Mouse (Mus musculus) lung, postnatal 0 days (tissue): ENCODE measurements at regions not wholly inside any gene's neighbourhood (a gene's known extent, or its start where the extent isn't known, plus 50 kb on each side); places are given as distances from the start of the nearest gene placed in this dataset.
A peak's percentile ranks its signal among the peaks of the same experiment; 100 is the strongest.
"Not testable (repeated sequence)": the region's sequence is repeated elsewhere in the genome, so short reads cannot be mapped to it uniquely, and the experiment has no call there.

ENCODE experiments used
- ATAC-seq: fragments of 200-750 bp; cut with Nextera tagmentation; 2 replicates; pipeline ENCODE4 v1.8.0; 2017; ENCODE audit warnings: moderate library complexity
- DNase-seq: peaks from one replicate; pipeline ENCODE4 v3.0.0-alpha.2; 2016; ENCODE audit warnings: low spot score
- H3K27ac ChIP-seq: fragments of 300-500 bp; sonication (generic); 2 replicates; pipeline ENCODE4 v1.5.1; 2014; ENCODE audit warnings: antibody characterized with exemption, mild to moderate bottlenecking, low read length, mixed read lengths
- H3K27me3 ChIP-seq: fragments of 300-500 bp; sonication (generic); replicated peaks from 2 replicates; pipeline ENCODE4 v1.6.1; 2014; ENCODE audit warnings: low read length, mixed read lengths; ENCODE audit not compliant: insufficient read depth
- H3K36me3 ChIP-seq: fragments of 300-500 bp; sonication (generic); 2 replicates; pipeline ENCODE4 v1.6.1; 2014; ENCODE audit warnings: low read length, mixed read lengths; ENCODE audit not compliant: insufficient read depth
- H3K4me1 ChIP-seq: fragments of 300-500 bp; sonication (generic); 2 replicates; pipeline ENCODE4 v1.6.1; 2014; ENCODE audit warnings: antibody characterized with exemption, low read depth, low read length, mixed read lengths; ENCODE audit not compliant: insufficient read depth
- H3K4me2 ChIP-seq: fragments of 300-500 bp; sonication (generic); replicated peaks from 2 replicates; pipeline ENCODE4 v1.6.1; 2014; ENCODE audit warnings: low read depth, mild to moderate bottlenecking, low read length, moderate library complexity, mixed read lengths
- H3K4me3 ChIP-seq: fragments of 300-500 bp; sonication (generic); 2 replicates; pipeline ENCODE4 v1.5.1; 2014; ENCODE audit warnings: low read depth, low read length
- H3K9ac ChIP-seq: fragments of 300-500 bp; sonication (generic); replicated peaks from 2 replicates; pipeline ENCODE4 v1.6.1; 2014; ENCODE audit warnings: low read depth, mild to moderate bottlenecking
- H3K9me3 ChIP-seq: fragments of 300-500 bp; sonication (generic); 2 replicates; pipeline ENCODE4 v1.6.1; 2016; ENCODE audit warnings: low read length, mixed read lengths
- CTCF ChIP-seq: IDR thresholded peaks from 2 replicates; pipeline ENCODE4 v1.5.1; 2016; ENCODE audit warnings: antibody characterized with exemption, mild to moderate bottlenecking
- EP300 ChIP-seq: IDR thresholded peaks from 2 replicates; pipeline ENCODE4 v1.6.1; 2016; ENCODE audit warnings: antibody characterized with exemption, mild to moderate bottlenecking, control low read depth
- WGBS: fragments of 180-500 bp; shearing (Covaris S2); extraction: QIAGEN DNeasy Blood & Tissue Kit; methylation state at CpG from one replicate; pipeline ENCODE4 v1.1.7; 2014; 5-methylcytosine and 5-hydroxymethylcytosine counted together

DNA sequence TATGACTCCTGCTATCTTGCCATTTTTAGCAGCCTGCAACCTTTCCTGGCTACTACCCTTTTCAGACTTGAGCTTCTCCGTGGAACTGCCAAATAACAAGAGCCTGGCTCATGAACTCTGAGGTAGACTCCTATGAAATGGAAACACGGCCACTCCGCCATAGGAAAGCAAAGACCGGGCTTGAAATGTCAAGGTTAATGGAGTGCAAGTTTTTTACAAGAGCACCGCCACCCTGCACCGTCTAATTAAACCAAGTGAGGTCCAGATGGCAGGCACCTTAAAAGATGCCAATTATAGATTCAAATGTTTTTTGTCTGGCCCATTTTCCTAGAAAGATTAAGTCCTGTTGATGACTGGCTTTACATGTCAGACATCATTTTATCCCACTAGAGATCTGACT is 818.0 kb upstream of the Sox9 start:
- 88% methylated on average over 6 of the region's 6 CpGs for WGBS
- no peaks in the 10 kb centered on the region for H3K27me3 ChIP-seq
- ATAC-seq (no peak), DNase-seq (no peak)
- H3K4me3 ChIP-seq = no peak overlapping the region
- H3K4me1 ChIP-seq = no peaks in the 10 kb centered on the region
- TF ChIP-seq CTCF (no peak), EP300 (no peak)
- H3K9me3 ChIP-seq = no peaks in the 10 kb centered on the region
- H3K27ac ChIP-seq = no peak overlapping the region
- H3K9ac ChIP-seq = no peak overlapping the region
- no peak overlapping the region for H3K4me2 ChIP-seq
- no peaks in the 10 kb centered on the region for H3K36me3 ChIP-seq

DNA sequence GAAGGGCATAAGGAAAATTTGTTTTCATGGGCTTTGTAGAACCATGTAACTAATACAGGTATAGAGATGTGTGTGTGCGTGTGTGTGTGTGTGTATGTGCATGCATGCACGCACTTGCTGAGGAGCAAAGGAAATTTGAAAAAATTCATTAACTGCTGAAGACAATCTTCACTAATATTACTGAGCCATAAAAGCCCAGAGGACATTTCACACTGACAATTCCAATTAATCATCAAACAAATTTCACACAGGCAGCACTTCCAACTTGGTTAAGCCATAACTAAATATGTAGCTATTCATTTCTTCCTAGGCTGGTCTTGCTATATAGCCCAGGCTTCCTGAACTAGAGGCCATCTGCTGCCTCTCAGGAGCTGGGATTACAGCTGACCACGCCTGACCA is 815.6 kb upstream of the Sox9 start:
- ATAC-seq = no peak
- WGBS = 92% methylated on average over 3 of the region's 3 CpGs
- TF ChIP-seq EP300 (no peak), CTCF (no peak)

DNA sequence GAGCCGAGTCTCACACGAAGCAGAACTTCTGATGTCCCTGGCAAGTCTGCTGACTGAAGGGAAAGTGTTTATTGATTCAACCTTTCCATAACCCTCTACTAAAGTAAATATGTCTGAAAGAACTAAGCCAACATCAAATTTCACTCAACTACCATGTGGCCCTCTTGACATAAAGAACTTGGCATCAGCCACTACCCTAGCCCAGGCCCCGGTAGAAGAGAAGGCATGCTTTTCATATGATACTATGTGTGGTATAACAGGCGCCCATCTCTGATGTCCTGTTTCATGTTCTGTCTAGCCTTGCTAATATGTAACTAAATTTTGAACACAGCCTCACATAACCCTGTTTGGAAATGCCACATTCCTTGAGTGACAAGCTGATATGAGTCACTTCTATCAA is 811.0 kb upstream of the Sox9 start:
- H3K4me3 ChIP-seq = no peak overlapping the region
- H3K9me3 ChIP-seq = no peaks in the 10 kb centered on the region
- H3K36me3 ChIP-seq = no peaks in the 10 kb centered on the region
- H3K27ac ChIP-seq = no peak overlapping the region
- no peak overlapping the region for H3K4me2 ChIP-seq
- WGBS = 16% methylated on average over 4 of the region's 4 CpGs
- no peaks in the 10 kb centered on the region; the same call in 1 of the 2 replicates for H3K4me1 ChIP-seq
- H3K27me3 ChIP-seq = no peaks in the 10 kb centered on the region
- ATAC-seq (peak; percentile 47), DNase-seq (peak; percentile 25)
- TF ChIP-seq CTCF = no peak
- TF ChIP-seq EP300 = no peak
- no peak overlapping the region for H3K9ac ChIP-seq

More for the DNA sequence above, 815.6 kb upstream of the Sox9 start:
- no peak for DNase-seq
- Histone ChIP-seq H3K4me1 (no peaks in the 10 kb centered on the region; the same call in 1 of the 2 replicates), H3K4me3 (no peak overlapping the region), H3K9me3 (no peaks in the 10 kb centered on the region), H3K27me3 (no peaks in the 10 kb centered on the region), H3K36me3 (no peaks in the 10 kb centered on the region), H3K9ac (no peak overlapping the region), H3K4me2 (no peak overlapping the region), H3K27ac (no peak overlapping the region)

DNA sequence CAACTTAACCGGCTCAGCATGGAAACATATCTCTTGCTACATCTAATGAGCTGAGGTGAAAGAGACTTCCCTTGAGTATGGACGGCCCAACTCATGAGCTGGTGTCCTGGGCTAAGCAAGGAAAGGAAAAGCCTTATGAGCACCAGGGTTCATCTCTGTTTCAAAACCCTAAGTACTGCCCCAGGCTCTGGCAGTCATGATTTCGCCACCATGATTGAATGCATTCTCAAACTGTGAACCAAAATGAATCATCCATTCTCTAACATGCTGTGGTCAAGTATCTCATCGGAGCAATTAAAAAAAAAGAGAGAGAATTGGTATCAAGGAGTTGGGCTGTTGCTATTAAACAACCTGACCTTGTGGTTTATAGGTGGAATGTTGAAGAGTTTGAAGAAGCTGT is 803.4 kb upstream of the Sox9 start:
- no peak for DNase-seq
- no peaks in the 10 kb centered on the region for H3K4me1 ChIP-seq
- no peaks in the 10 kb centered on the region for H3K36me3 ChIP-seq
- H3K9me3 ChIP-seq = no peaks in the 10 kb centered on the region
- 79% methylated on average over 4 of the region's 4 CpGs for WGBS
- H3K27ac ChIP-seq = no peak overlapping the region
- H3K4me2 ChIP-seq = no peak overlapping the region
- no peak for ATAC-seq
- H3K4me3 ChIP-seq = no peak overlapping the region
- H3K9ac ChIP-seq = no peak overlapping the region
- H3K27me3 ChIP-seq = no peaks in the 10 kb centered on the region
- TF ChIP-seq EP300 (no peak), CTCF (no peak)

DNA sequence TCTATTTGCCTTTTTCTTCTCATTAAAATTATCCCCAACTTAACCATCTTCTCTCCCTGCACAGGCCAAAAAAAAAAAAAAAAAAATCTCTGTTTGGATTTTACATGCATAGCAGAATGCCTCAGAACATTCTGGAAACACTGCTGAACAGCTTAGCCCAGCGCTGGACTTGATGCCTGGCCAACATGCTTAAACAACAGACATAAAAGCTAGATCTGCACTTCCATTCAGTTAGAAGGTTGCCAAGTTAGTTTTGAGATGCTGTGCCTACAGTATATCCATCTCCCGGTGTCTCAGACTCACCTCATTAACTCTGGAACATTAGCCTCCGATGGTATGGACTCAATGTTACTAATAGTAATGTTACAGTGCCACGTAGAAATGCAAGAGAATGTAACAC is 785.6 kb upstream of the Sox9 start:
- H3K9ac ChIP-seq = no peak overlapping the region
- no peak overlapping the region for H3K4me2 ChIP-seq
- WGBS = 48% methylated on average over 4 of the region's 4 CpGs
- DNase-seq (peak; percentile 7), ATAC-seq (no peak)
- H3K9me3 ChIP-seq = no peaks in the 10 kb centered on the region
- H3K4me1 ChIP-seq = no peaks in the 10 kb centered on the region; the same call in 1 of the 2 replicates
- no peaks in the 10 kb centered on the region for H3K27me3 ChIP-seq
- no peak overlapping the region for H3K4me3 ChIP-seq
- TF ChIP-seq EP300 (no peak), CTCF (no peak)
- no peaks in the 10 kb centered on the region for H3K36me3 ChIP-seq
- no peak overlapping the region for H3K27ac ChIP-seq

DNA sequence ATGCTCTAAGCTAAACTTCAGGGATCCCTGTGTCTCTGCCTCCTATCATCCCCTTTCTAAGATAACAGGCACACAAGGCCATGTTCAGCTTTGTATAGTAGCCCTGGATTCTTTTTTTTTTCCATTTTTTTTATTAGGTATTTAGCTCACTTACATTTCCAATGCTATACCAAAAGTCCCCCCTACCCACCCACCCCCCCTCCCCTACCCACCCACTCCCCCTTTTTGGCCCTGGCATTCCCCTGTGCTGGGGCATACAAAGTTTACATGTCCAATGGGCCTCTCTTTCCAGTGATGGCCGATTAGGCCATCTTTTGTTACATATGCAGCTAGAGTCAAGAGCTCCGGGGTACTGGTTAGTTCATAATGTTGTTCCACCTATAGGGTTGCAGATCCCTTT is 771.2 kb upstream of the Sox9 start:
- peak; percentile 62; the same call in 1 of the 2 replicates for ATAC-seq
- not testable (repeated sequence) for H3K27me3 ChIP-seq, H3K4me1 ChIP-seq, H3K9me3 ChIP-seq, H3K4me3 ChIP-seq, H3K9ac ChIP-seq, H3K36me3 ChIP-seq, H3K4me2 ChIP-seq, H3K27ac ChIP-seq, DNase-seq
- WGBS = no CpG with 5 or more reads among the region's 2 CpGs

DNA sequence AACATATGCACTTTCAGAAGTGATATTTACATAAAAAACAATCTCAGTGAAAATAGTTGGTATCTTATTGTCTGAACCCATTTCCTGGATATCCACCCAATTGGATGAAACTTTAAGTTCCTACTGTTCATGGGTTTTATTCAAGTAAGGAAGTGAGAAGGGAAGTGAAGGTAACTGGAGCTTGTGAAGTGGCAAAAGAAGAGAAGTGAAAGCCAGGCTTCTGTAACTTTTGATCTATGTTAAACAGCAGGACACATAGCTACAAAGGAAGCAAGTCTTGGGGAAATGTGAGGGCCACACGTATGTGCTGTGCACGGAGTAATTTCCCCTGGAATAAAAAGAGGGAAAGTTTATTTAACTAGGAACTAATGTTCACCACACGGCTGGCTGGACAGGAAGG is 764.1 kb upstream of the Sox9 start:
- no peaks in the 10 kb centered on the region for H3K36me3 ChIP-seq
- no peaks in the 10 kb centered on the region for H3K27me3 ChIP-seq
- H3K4me2 ChIP-seq = no peak overlapping the region
- WGBS = 70% methylated on average over 3 of the region's 3 CpGs
- H3K4me3 ChIP-seq = no peak overlapping the region
- no peaks in the 10 kb centered on the region for H3K4me1 ChIP-seq
- TF ChIP-seq CTCF = no peak
- no peak for TF ChIP-seq EP300
- no peaks in the 10 kb centered on the region for H3K9me3 ChIP-seq
- H3K9ac ChIP-seq = no peak overlapping the region
- no peak for DNase-seq
- no peak overlapping the region for H3K27ac ChIP-seq
- no peak for ATAC-seq
